In the genomic region with DNA sequence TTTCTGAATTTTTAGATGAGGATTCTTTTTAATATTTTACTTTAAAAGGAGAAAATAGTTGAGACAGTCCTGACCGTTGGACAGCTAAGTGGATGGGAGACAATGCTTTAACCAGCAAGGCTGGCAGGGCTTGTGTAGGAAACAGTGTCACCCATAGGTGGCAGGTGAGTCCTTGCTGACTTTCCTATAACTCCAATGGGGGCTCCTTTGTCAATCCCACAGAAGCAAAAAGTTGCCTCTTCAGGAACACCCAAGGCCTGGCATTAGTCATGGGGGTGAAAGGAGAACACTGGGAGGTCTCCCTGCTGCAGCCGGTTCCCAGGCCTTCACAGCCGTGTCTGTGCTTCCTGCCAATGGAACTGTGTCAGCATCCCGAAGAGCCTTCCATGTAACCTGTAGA, we compare ENCODE assay signal across 8 mouse cellular contexts. TPM values are rescaled to one million over a fixed set of nuclear protein-coding genes. Genes with fewer than 3 reads are reported as not detected.
DNase-seq lines count a peak whose midpoint lies in the region; ATAC-seq lines count a peak whose summit lies in the region.

No protein-coding gene starts in this region.

- DNase-seq in adrenal gland, postnatal 10 days: peak; percentile 29
- DNase-seq in adrenal gland, postnatal 25 days: no peak
- DNase-seq in liver, embryonic 11.5 days (ENCODE audit: low spot score): no peak
- no peak for DNase-seq in right cerebral cortex, adult 2 months (ENCODE audit: low spot score in 2 of 2)
- DNase-seq in layer of hippocampus, postnatal 36 days: no peak

- H3K36me3 ChIP-seq in liver, embryonic 11.5 days (ENCODE audit: control insufficient read depth, insufficient read depth, low read length): no peaks in the 10 kb centered on the region
- 0 out of 2 replicates have a peak, but pooled peaks cover 3% of the 10 kb centered on the region for H3K36me3 ChIP-seq in liver, embryonic 12.5 days
- peaks cover 16% of the 10 kb centered on the region; the same call in 1 of the 2 replicates for H3K36me3 ChIP-seq in hindbrain, embryonic 15.5 days

- no peak overlapping the region for H3K27ac ChIP-seq in liver, embryonic 11.5 days (ENCODE audit: low read depth, low read length)
- no peak overlapping the region for H3K27ac ChIP-seq in liver, embryonic 12.5 days
- no peak overlapping the region for H3K27ac ChIP-seq in hindbrain, embryonic 15.5 days (replicated peaks)

- H3K4me1 ChIP-seq in liver, embryonic 11.5 days (replicated peaks; ENCODE audit: control insufficient read depth, insufficient read depth, low read length): no peaks in the 10 kb centered on the region
- no peaks in the 10 kb centered on the region for H3K4me1 ChIP-seq in liver, embryonic 12.5 days
- H3K4me1 ChIP-seq in hindbrain, embryonic 15.5 days (replicated peaks): no peaks in the 10 kb centered on the region

- H3K9ac ChIP-seq in liver, embryonic 11.5 days (ENCODE audit: low read depth, low read length): no peak overlapping the region
- no peak overlapping the region for H3K9ac ChIP-seq in liver, embryonic 12.5 days
- H3K9ac ChIP-seq in hindbrain, embryonic 15.5 days: no peak overlapping the region

- H3K27me3 ChIP-seq in liver, embryonic 11.5 days (replicated peaks; ENCODE audit: control insufficient read depth, insufficient read depth, low read length): no peaks in the 10 kb centered on the region
- H3K27me3 ChIP-seq in liver, embryonic 12.5 days (replicated peaks): no peaks in the 10 kb centered on the region
- H3K27me3 ChIP-seq in hindbrain, embryonic 15.5 days: no peaks in the 10 kb centered on the region

- H3K4me2 ChIP-seq in liver, embryonic 11.5 days: no peak overlapping the region
- no peak overlapping the region for H3K4me2 ChIP-seq in liver, embryonic 12.5 days
- no peak overlapping the region for H3K4me2 ChIP-seq in hindbrain, embryonic 15.5 days

- H3K9me3 ChIP-seq in liver, embryonic 11.5 days (ENCODE audit: control insufficient read depth, low read length): no peaks in the 10 kb centered on the region
- H3K9me3 ChIP-seq in liver, embryonic 12.5 days (replicated peaks): no peaks in the 10 kb centered on the region
- no peaks in the 10 kb centered on the region for H3K9me3 ChIP-seq in hindbrain, embryonic 15.5 days

- ATAC-seq in liver, embryonic 11.5 days (replicated peaks; ENCODE audit: low FRiP score): peak; percentile 47; the same call in 1 of the 2 replicates
- no peak for ATAC-seq in liver, embryonic 12.5 days
- 0 out of 2 replicates have a peak, but pooled peaks have one; percentile 23 for ATAC-seq in hindbrain, embryonic 15.5 days (ENCODE audit: low FRiP score, low read depth)
- ATAC-seq in megakaryocyte progenitor cell, adult 5-6 weeks (replicated peaks; ENCODE audit: poor library complexity): peak; percentile 63; the same call in 1 of the 2 replicates

- H3K4me3 ChIP-seq in liver, embryonic 11.5 days (ENCODE audit: low read depth, low read length): no peak overlapping the region
- no peak overlapping the region for H3K4me3 ChIP-seq in liver, embryonic 12.5 days
- no peak overlapping the region for H3K4me3 ChIP-seq in hindbrain, embryonic 15.5 days

- 84% methylated on average over 4 of the region's 4 CpGs for WGBS in liver, embryonic 11.5 days
- 67% methylated on average over 4 of the region's 4 CpGs for WGBS in liver, embryonic 12.5 days (ENCODE audit: insufficient replicate concordance)
- WGBS in hindbrain, embryonic 15.5 days: 78% methylated on average over 4 of the region's 4 CpGs

RNA-seq across cellular contexts. Expression of gene Nmt2, which starts 55.5 kb away (rescaled TPM):
- total RNA-seq in adrenal gland, postnatal 10 days (2021): 10 to 100 TPM; 49.0 to 55.3 TPM
- total RNA-seq in adrenal gland, postnatal 25 days (2021): 71.5 and 103 TPM in 2 replicates
- 36.1 and 36.5 TPM in 2 replicates for polyA plus RNA-seq in liver, embryonic 11.5 days (2014; fragmentation: Nextera tagmentation; extraction: Ambion mirVana)
- 21.7 and 21.8 TPM in 2 replicates for polyA plus RNA-seq in liver, embryonic 12.5 days (2016; fragmentation: Nextera tagmentation; extraction: Ambion mirVana)
- polyA plus RNA-seq in hindbrain, embryonic 15.5 days (2015; fragmentation: Nextera tagmentation; extraction: Ambion mirVana): 101 and 109 TPM in 2 replicates
- 16.8 and 17.2 TPM in 2 replicates for total RNA-seq in megakaryocyte progenitor cell, adult 5-6 weeks (2015)
- total RNA-seq in megakaryocyte progenitor cell, adult 5-6 weeks (2017): 22.6 and 24.6 TPM in 2 replicates
- 10 to 100 TPM; 89.4 to 98.0 TPM for total RNA-seq in layer of hippocampus, postnatal 36 days (2021)
